Mouse (Mus musculus) heart, embryonic 10.5 days (tissue): ENCODE measurements around the gene Sept9. TPM values are rescaled to one million over a fixed set of nuclear protein-coding genes. Genes with fewer than 3 reads are reported as not detected.
A peak's percentile ranks its signal among the peaks of the same experiment; 100 is the strongest.

Experiments used
- DNase-seq: peaks from one replicate; pipeline ENCODE4 v3.0.0-alpha.2; 2017; ENCODE audit warnings: low spot score
- H3K27ac ChIP-seq: fragments of 300-500 bp; sonication (generic); 2 replicates; pipeline ENCODE4 v1.5.1; 2016; ENCODE audit warnings: mild to moderate bottlenecking
- H3K27me3 ChIP-seq: fragments of 300-500 bp; sonication (generic); 2 replicates; pipeline ENCODE4 v1.6.1; 2016; ENCODE audit warnings: mild to moderate bottlenecking; ENCODE audit not compliant: poor library complexity, insufficient read depth, severe bottlenecking
- H3K36me3 ChIP-seq: fragments of 300-500 bp; sonication (generic); 2 replicates; pipeline ENCODE4 v1.6.1; 2016; ENCODE audit warnings: mild to moderate bottlenecking, moderate library complexity
- H3K4me1 ChIP-seq: fragments of 300-500 bp; sonication (generic); 2 replicates; pipeline ENCODE4 v1.6.1; 2016; ENCODE audit warnings: mild to moderate bottlenecking
- H3K4me3 ChIP-seq: fragments of 300-500 bp; sonication (generic); 2 replicates; pipeline ENCODE4 v1.5.1; 2016; ENCODE audit warnings: mild to moderate bottlenecking, moderate library complexity
- H3K9me3 ChIP-seq: fragments of 300-500 bp; sonication (generic); 2 replicates; pipeline ENCODE4 v1.6.1; 2016; ENCODE audit warnings: mild to moderate bottlenecking, moderate library complexity
- WGBS: fragments of 180-500 bp; shearing (Covaris S2); methylation state at CpG from one replicate; pipeline ENCODE4 v1.1.7; 2016; 5-methylcytosine and 5-hydroxymethylcytosine counted together
- polyA plus RNA-seq: library from polyadenylated mRNA; unstranded; fragments of >200 nt; fragmentation: Nextera tagmentation; extraction: Ambion mirVana; gene quantifications from 2 replicates; pipeline ENCODE4 v1.2.1, GENCODE M21; 2016

Gene Sept9
- polyA plus RNA-seq, 1 experiment from 2014 or later: 164 TPM

GRCm38 (mm10) chr11:117326867-117327600 is 127.6 kb downstream of the Sept9 start:
- no peaks in the 10 kb centered on the region for H3K9me3 ChIP-seq
- peak overlapping the region; percentile 75 for H3K27ac ChIP-seq
- H3K4me3 ChIP-seq: no peak overlapping the region
- 69% methylated on average over 16 of the region's 16 CpGs for WGBS
- no peaks in the 10 kb centered on the region for H3K27me3 ChIP-seq
- no peak for DNase-seq
- H3K4me1 ChIP-seq: peaks cover 86% of the 10 kb centered on the region
- H3K36me3 ChIP-seq: no peaks in the 10 kb centered on the region

DNA sequence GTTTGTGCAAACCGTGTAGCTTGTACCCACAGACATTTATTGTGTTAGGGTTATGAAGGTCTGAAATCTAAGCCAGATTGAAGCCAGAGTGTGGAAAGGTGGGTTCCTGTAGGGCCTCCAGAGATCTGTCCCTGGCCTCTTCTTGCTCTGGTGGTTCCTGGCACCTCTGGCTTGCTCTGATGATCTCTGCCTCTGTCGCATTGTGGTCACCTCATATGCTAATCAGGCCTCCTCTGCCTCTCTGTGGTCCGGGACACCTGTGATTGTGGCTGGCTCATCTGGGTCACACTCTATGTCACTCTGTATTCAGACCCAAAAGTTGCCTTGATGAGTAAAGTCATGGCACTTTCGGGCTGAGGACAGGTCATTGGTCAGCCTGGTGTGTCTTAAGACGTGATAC is 128.2 kb downstream of the Sept9 start:
- no peak for DNase-seq
- no peaks in the 10 kb centered on the region for H3K9me3 ChIP-seq
- H3K36me3 ChIP-seq: no peaks in the 10 kb centered on the region
- 82% methylated on average over 5 of the region's 5 CpGs for WGBS
- H3K27ac ChIP-seq: no peak overlapping the region
- H3K27me3 ChIP-seq: no peaks in the 10 kb centered on the region
- H3K4me1 ChIP-seq: peaks cover 86% of the 10 kb centered on the region
- H3K4me3 ChIP-seq: no peak overlapping the region

DNA sequence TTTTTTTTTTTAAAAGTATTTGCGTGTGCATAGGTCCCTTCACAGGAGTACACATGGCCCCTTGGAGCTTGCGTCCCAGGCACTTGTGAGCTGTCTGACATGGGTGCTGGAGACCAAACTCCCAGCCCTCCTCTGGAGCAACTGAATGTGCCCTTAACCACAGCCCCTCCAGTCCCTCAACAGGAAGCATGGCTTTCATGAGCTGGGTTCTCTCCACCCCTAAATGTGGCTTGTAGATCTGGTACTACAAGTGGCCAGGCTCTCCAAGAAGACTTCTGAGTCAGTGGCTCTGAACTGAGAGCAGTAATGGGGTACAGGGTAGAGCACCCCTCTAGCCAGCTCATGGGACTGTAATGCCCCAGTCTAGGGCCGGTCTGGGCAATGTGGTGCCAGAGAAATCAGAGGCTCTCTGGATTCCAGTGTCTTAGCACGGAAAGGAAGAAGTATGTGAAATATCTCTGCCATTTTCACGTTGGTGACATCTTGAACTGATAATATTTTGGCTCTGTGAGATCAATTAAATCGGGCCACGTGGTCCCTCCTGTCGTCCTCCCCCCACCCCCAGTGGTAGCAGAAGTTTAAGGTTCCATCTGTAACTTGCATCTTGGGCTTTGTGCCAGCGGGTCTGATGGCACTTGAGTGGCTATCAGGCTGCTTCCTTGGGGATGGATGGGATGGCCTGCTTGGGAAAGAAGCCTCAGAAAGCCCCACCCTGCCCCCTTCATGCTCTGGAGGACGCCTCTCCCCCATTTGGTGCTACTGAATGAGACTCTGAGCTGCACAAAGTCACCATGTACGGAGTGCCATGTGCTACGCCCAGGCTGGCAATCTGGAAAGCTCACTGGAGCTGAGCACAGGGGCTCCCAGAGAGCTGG is 130.9 kb downstream of the Sept9 start:
- 63% methylated on average over 12 of the region's 12 CpGs for WGBS
- no peak for DNase-seq
- Histone ChIP-seq H3K9me3 (no peaks in the 10 kb centered on the region), H3K27ac (peak overlapping the region; percentile 96), H3K4me1 (peaks cover 86% of the 10 kb centered on the region), H3K4me3 (peak overlapping the region; percentile 78; the same call in 1 of the 2 replicates), H3K27me3 (no peaks in the 10 kb centered on the region), H3K36me3 (0 out of 2 replicates have a peak, but pooled peaks cover 3% of the 10 kb centered on the region)

GRCm38 (mm10) chr11:117330951-117331254 is 131.4 kb downstream of the Sept9 start:
- WGBS: 10% methylated on average over 7 of the region's 7 CpGs
- peak; percentile 88 for DNase-seq
- H3K4me3 ChIP-seq: peak overlapping the region; percentile 78
- no peaks in the 10 kb centered on the region for H3K27me3 ChIP-seq
- peak overlapping the region; percentile 96 for H3K27ac ChIP-seq
- 0 out of 2 replicates have a peak, but pooled peaks cover 3% of the 10 kb centered on the region for H3K36me3 ChIP-seq
- H3K4me1 ChIP-seq: peaks cover 86% of the 10 kb centered on the region
- H3K9me3 ChIP-seq: no peaks in the 10 kb centered on the region

DNA sequence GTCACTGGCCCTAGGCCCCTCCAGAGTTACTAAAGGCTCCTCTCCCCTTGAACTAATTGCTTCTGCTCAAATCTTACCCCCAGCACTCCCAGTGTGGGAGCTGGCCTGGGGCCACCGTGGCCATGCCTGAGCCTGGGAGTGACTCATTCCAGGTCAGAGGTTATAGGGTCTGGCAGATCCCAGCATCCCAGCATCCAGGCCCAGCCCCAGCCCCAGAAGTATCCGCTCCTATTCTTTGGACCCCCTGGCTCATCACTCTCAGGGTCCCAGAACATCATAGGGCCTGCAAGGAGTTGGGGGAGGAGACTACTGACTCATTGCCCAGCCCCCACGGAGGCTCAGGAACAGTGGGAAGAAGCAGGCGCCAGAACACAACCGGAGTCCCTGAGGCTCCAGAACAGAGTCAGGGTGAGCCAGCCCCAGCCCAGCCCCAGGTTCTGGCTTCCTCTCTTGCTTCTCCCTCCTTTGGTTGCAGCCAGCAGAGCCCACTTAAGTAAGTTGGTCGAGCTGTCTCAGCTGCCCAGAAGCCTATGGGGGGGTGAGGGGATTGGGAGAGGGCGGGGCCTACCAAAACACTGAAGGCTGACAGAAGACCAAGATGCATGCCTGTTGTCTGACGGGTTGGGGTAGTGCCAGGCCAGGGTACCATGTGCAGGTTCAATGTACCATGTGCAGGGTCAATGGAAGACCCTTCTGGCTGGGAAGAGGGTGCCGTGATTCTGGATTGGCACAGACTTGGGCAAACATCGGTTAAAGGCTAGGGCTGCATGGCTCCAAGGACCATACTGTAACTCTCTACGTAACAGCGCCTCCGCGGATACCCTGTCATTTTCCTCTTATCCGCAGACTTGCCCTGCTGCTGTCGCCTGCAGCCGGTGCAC is 132.1 kb downstream of the Sept9 start:
- H3K4me3 ChIP-seq: peak overlapping the region; percentile 78
- no peaks in the 10 kb centered on the region for H3K9me3 ChIP-seq
- DNase-seq: no peak
- peaks cover 86% of the 10 kb centered on the region for H3K4me1 ChIP-seq
- H3K36me3 ChIP-seq: 0 out of 2 replicates have a peak, but pooled peaks cover 3% of the 10 kb centered on the region
- no peaks in the 10 kb centered on the region for H3K27me3 ChIP-seq
- 3% methylated on average over 17 of the region's 17 CpGs for WGBS
- peak overlapping the region; percentile 96 for H3K27ac ChIP-seq

- H3K4me1 ChIP-seq: peaks cover 86% of the 10 kb centered on the region
- peak; percentile 96 for DNase-seq
- peak overlapping the region; percentile 78 for H3K4me3 ChIP-seq
- under 1% methylated on average over 37 of the region's 37 CpGs for WGBS
- peak overlapping the region; percentile 96 for H3K27ac ChIP-seq
- H3K36me3 ChIP-seq: 0 out of 2 replicates have a peak, but pooled peaks cover 6% of the 10 kb centered on the region
- no peaks in the 10 kb centered on the region for H3K9me3 ChIP-seq
- H3K27me3 ChIP-seq: no peaks in the 10 kb centered on the region
Observed at GRCm38 (mm10) chr11:117332242-117333149, 133.0 kb downstream of the Sept9 start.

- peaks cover 89% of the 10 kb centered on the region for H3K4me1 ChIP-seq
- H3K27ac ChIP-seq: peak overlapping the region; percentile 96
- no peaks in the 10 kb centered on the region for H3K27me3 ChIP-seq
- H3K36me3 ChIP-seq: peaks cover 6% of the 10 kb centered on the region; the same call in 1 of the 2 replicates
- DNase-seq: no peak
- 19% methylated on average over 13 of the region's 13 CpGs for WGBS
- H3K9me3 ChIP-seq: no peaks in the 10 kb centered on the region
- peak overlapping the region; percentile 78 for H3K4me3 ChIP-seq
Observed at GRCm38 (mm10) chr11:117333150-117333715, 133.8 kb downstream of the Sept9 start.

- no peak for DNase-seq
- Histone ChIP-seq H3K27me3 (no peaks in the 10 kb centered on the region), H3K27ac (peak overlapping the region; percentile 96), H3K9me3 (no peaks in the 10 kb centered on the region), H3K4me3 (peak overlapping the region; percentile 78), H3K4me1 (peaks cover 97% of the 10 kb centered on the region), H3K36me3 (peaks cover 6% of the 10 kb centered on the region; the same call in 1 of the 2 replicates)
- WGBS: 33% methylated on average over 6 of the region's 6 CpGs
Observed at GRCm38 (mm10) chr11:117334101-117334500, 134.6 kb downstream of the Sept9 start.

DNA sequence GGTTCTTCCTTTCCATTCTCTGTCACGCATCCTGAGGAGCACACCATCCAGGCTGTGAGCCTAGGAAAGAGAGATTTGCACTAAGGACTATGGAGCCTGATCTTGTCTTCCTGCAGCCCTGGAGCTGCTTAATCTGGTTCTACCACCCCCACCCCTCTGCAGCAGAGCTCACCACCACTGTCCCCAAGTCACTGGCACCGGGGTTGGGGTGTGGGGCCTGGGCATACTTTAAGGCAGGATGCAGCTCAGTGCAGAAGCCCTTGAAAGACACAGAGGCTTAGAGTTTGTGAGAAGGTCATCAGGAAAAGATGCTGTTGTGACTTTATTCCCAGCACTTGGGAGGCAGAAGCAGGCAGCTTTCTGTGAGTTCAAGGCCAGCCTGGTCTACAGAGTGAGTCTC is 135.7 kb downstream of the Sept9 start:
- no peak for DNase-seq
- H3K9me3 ChIP-seq: no peaks in the 10 kb centered on the region
- H3K4me3 ChIP-seq: peak overlapping the region; percentile 78; the same call in 1 of the 2 replicates
- H3K27ac ChIP-seq: peak overlapping the region; percentile 96
- WGBS: 81% methylated on average over 2 of the region's 2 CpGs
- peaks cover 10% of the 10 kb centered on the region; the same call in 1 of the 2 replicates for H3K36me3 ChIP-seq
- peaks cover 100% of the 10 kb centered on the region for H3K4me1 ChIP-seq
- H3K27me3 ChIP-seq: no peaks in the 10 kb centered on the region

DNA sequence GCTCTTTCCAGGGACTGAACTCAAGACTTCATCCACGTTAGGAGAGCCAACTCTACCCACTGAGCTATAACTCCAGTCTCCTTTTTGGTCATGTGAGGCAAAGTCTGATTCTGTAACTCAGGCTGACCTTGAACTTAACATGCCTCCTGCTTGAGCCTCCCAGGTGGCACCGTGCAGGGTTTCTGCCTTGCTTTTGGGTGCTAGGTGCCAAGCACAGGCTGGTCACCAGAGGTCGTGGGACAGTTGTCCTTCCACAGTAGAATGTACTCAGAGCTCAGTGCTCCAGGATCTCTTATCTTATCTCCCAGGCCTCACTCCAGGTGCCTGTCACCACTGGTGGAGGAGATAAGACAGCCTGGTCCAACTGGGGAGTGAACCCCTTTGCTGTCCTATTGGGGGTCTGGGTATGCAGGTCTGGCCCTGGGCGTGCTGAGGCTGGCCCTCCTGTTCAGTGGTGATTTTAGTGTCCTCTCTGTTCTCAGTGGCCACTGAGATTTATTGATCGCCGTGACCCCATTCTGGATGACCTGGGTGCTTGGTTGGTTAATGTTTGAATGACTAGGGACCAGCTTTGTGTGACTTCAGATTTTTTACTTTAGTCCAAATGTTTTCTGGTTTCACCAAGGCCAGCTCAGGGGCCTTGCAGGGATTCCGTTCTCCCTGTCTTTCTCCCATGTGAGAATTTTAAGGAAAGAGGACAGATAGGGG is 136.8 kb downstream of the Sept9 start:
- H3K9me3 ChIP-seq: no peaks in the 10 kb centered on the region
- 50% methylated on average over 7 of the region's 7 CpGs for WGBS
- H3K36me3 ChIP-seq: peaks cover 13% of the 10 kb centered on the region; the same call in 1 of the 2 replicates
- no peak for DNase-seq
- no peak overlapping the region for H3K27ac ChIP-seq
- peaks cover 100% of the 10 kb centered on the region for H3K4me1 ChIP-seq
- no peaks in the 10 kb centered on the region for H3K27me3 ChIP-seq
- H3K4me3 ChIP-seq: no peak overlapping the region

- no peaks in the 10 kb centered on the region for H3K9me3 ChIP-seq
- peaks cover 13% of the 10 kb centered on the region; the same call in 1 of the 2 replicates for H3K36me3 ChIP-seq
- H3K27ac ChIP-seq: no peak overlapping the region
- no peaks in the 10 kb centered on the region for H3K27me3 ChIP-seq
- DNase-seq: no peak
- H3K4me1 ChIP-seq: peaks cover 97% of the 10 kb centered on the region
- H3K4me3 ChIP-seq: no peak overlapping the region
- WGBS: 92% methylated on average over 9 of the region's 9 CpGs
Observed at GRCm38 (mm10) chr11:117337749-117338148, 138.3 kb downstream of the Sept9 start.
